Mouse (Mus musculus) embryo, embryonic 10.5 days (tissue): ENCODE data around the gene Gm1110.
"Not testable (repeated sequence)": the region's sequence is repeated elsewhere in the genome, so short reads cannot be mapped to it uniquely, and the experiment has no call there.

ENCODE experiments used
- DNase-seq: peaks from one replicate; pipeline ENCODE4 v3.0.0-alpha.2; 2015; ENCODE audit warnings: low spot score

Gene Gm1110

GRCm38 (mm10) chr9:26922909-26923526 is at the start of gene Gm1110:
Gm1110 (minus strand) TSS chr9:26923111.
- DNase-seq = no peak

- no peak for DNase-seq
Measured at GRCm38 (mm10) chr9:26947790-26948189, 24.9 kb upstream of the Gm1110 start.

DNA sequence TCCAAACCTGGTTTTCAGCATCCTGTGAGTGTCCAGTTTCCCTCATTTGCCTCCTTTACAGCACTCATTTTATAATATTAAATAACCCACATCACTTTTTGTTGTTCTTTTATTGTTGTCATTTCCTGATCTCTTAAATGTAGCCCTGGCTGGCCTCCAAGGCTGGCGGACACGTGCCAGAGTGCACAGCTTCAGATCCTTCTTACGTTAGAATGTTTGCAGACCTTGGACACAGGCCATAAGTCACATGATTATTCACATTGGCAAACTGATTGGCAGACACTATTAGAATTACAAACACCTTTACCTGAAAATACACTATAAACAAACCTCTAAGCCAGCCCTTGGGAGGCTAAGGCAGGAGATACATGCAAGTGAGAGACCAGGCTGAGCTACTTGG is 1.2 kb upstream of the Gm1110 start:
- no peak for DNase-seq

GRCm38 (mm10) chr9:26919778-26920177 is 3.1 kb downstream of the Gm1110 start:
- DNase-seq = no peak

GRCm38 (mm10) chr9:26913150-26913549 is 9.8 kb downstream of the Gm1110 start:
- no peak for DNase-seq

- no peak for DNase-seq
Measured at GRCm38 (mm10) chr9:26911251-26911650, 11.7 kb downstream of the Gm1110 start.

DNA sequence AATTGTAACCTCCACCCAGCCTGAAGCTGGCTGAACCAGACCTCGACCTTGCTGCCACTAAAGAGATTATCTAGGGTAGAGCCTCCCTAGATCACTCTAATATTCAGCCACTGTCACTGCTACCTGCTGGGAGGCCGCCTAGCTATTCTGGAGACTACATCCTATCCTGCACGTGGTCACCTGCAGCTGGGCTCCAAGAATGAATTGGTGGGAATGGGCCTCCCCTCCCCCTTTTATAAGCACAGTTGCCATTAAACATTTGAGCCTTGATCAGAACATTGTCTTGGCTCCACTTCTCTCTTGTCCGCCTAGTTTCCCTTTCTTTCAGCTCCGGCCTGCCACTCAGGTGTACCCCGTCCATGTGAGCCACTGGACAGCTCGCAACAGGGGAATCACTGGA is 53.1 kb downstream of the Gm1110 start:
- DNase-seq = not testable (repeated sequence)

DNA sequence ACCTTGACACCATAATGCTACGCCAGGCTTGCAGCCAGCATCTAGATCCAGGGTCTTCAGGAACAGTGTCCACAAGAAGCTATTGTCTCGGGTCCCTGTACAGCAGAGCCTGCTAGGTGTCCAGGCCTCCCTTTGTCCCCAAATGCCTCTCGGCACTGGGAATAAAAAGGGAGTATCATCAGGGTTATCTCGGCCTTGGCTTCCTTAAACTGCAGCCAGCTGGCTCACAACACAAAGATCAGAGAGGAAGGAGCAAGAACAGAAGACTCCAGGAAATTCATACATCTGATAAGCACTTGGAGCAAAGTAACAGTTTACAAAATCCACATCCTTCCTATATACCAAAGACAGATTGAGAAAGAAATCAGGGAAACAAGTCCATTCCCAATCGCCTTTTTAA is 62.2 kb downstream of the Gm1110 start, which contains the start of gene Glb1l3:
TSS of gene Glb1l3 (minus strand) at position 140 of the 400 bp plus-strand sequence.
- no peak for DNase-seq

GRCm38 (mm10) chr9:26831089-26831488 is 91.8 kb downstream of the Gm1110 start:
- no peak for DNase-seq
